Mouse (Mus musculus) urinary bladder, adult 18-20 months (tissue): Measurements from ENCODE around the gene Mpi.

Source experiments
- DNase-seq, 2 experiments: peaks; one replicate each; pipeline ENCODE4 v3.0.0; 2022; ENCODE audit warnings: low spot score in 2 of 2, mixed read lengths in 2 of 2

The Mpi gene

GRCm38 (mm10) chr9:57523754-57524153, 28.8 kb downstream of the Mpi start:
- no peak for DNase-seq

GRCm38 (mm10) chr9:57522861-57523246, 29.7 kb downstream of the Mpi start:
- DNase-seq, result no peak

GRCm38 (mm10) chr9:57522114-57522860, 30.3 kb downstream of the Mpi start:
- no peak for DNase-seq

- peak; percentile 88 for DNase-seq
Measured at GRCm38 (mm10) chr9:57521056-57521911, 31.3 kb downstream of the Mpi start, which contains the start of gene Cox5a. Cox5a (plus strand) TSS chr9:57521274.

- DNase-seq, result no peak
Measured at GRCm38 (mm10) chr9:57520375-57521055, 32.0 kb downstream of the Mpi start.

GRCm38 (mm10) chr9:57517113-57517512, 35.5 kb downstream of the Mpi start:
- DNase-seq, result peak; percentile 16 to 45

GRCm38 (mm10) chr9:57510577-57510976, 42.0 kb downstream of the Mpi start:
- no peak for DNase-seq

GRCm38 (mm10) chr9:57505700-57506099, 46.9 kb downstream of the Mpi start:
- DNase-seq, result peak in 1 of 2 experiments; percentile 42

GRCm38 (mm10) chr9:57504891-57505290, 47.7 kb downstream of the Mpi start:
- no peak for DNase-seq

GRCm38 (mm10) chr9:57504381-57504700, 48.2 kb downstream of the Mpi start:
- peak in 1 of 2 experiments; percentile 50 for DNase-seq

GRCm38 (mm10) chr9:57503622-57504380, 48.8 kb downstream of the Mpi start, which contains the start of gene Rpp25:
Rpp25 (plus strand) TSS chr9:57504026.
- peak; percentile 57 to 73 for DNase-seq

GRCm38 (mm10) chr9:57502911-57503621, 49.5 kb downstream of the Mpi start:
- DNase-seq, result peak in 1 of 2 experiments; percentile 40

- DNase-seq, result no peak
Measured at GRCm38 (mm10) chr9:57501861-57502260, 50.7 kb downstream of the Mpi start.

- DNase-seq, result no peak
Measured at GRCm38 (mm10) chr9:57501452-57501851, 51.1 kb downstream of the Mpi start.

GRCm38 (mm10) chr9:57498536-57498935, 54.0 kb downstream of the Mpi start:
- no peak for DNase-seq

- DNase-seq, result no peak
Measured at GRCm38 (mm10) chr9:57497236-57497635, 55.3 kb downstream of the Mpi start.

GRCm38 (mm10) chr9:57494970-57495369, 57.6 kb downstream of the Mpi start:
- DNase-seq, result no peak
